Mouse (Mus musculus) ES-Bruce4 (cell line): ENCODE data around the gene Gja5. TPM values are rescaled to one million over a fixed set of nuclear protein-coding genes. Genes with fewer than 3 reads are reported as not detected.

ENCODE experiments used
- H3K27ac ChIP-seq: 2 replicates; pipeline ENCODE4 v1.5.1; 2012; ENCODE audit warnings: low read length, inconsistent platforms; ENCODE audit not compliant: insufficient read depth
- H3K27me3 ChIP-seq: 2 replicates; pipeline ENCODE4 v1.6.1; 2012; ENCODE audit warnings: mild to moderate bottlenecking, low read length, inconsistent platforms; ENCODE audit not compliant: control insufficient read depth, poor library complexity, insufficient read depth, severe bottlenecking
- H3K36me3 ChIP-seq: 2 replicates; pipeline ENCODE4 v1.6.1; 2012; ENCODE audit warnings: inconsistent platforms, mild to moderate bottlenecking, low read length, moderate library complexity; ENCODE audit not compliant: control insufficient read depth, poor library complexity, insufficient read depth, severe bottlenecking
- H3K4me1 ChIP-seq: one replicate; pipeline ENCODE4 v1.8.1; 2011; ENCODE audit warnings: low read length; ENCODE audit not compliant: control insufficient read depth, insufficient read depth
- H3K4me3 ChIP-seq: 2 replicates; pipeline ENCODE4 v1.5.1; 2011; ENCODE audit warnings: low read depth, mild to moderate bottlenecking, low read length
- H3K9ac ChIP-seq: 2 replicates; pipeline ENCODE4 v1.6.1; 2012; ENCODE audit warnings: low read depth, mild to moderate bottlenecking, inconsistent platforms; ENCODE audit not compliant: poor library complexity, severe bottlenecking
- H3K9me3 ChIP-seq: replicated peaks from 2 replicates; pipeline ENCODE4 v1.6.1; 2012; ENCODE audit warnings: mild to moderate bottlenecking, low read length, inconsistent platforms; ENCODE audit not compliant: control insufficient read depth, poor library complexity, insufficient read depth, severe bottlenecking
- CTCF ChIP-seq: IDR thresholded peaks from one replicate; pipeline ENCODE4 v1.8.1; 2011; ENCODE audit warnings: low read depth, low read length
- EP300 ChIP-seq: IDR thresholded peaks from 2 replicates; pipeline ENCODE4 v1.6.1; 2011; ENCODE audit warnings: low read depth, low read length; ENCODE audit not compliant: insufficient read depth
- POLR2A ChIP-seq: IDR thresholded peaks from one replicate; pipeline ENCODE4 v1.8.1; 2011; ENCODE audit warnings: low read length; ENCODE audit not compliant: insufficient read depth
- polyA plus RNA-seq: library from polyadenylated mRNA; stranded (reverse); fragments of >200 nt; gene quantifications from 2 replicates; pipeline ENCODE4 v1.2.4, GENCODE M21; 2011; ENCODE audit warnings: low read depth; ENCODE audit not compliant: missing spikeins, insufficient read depth, insufficient read length

Gja5 gene
- polyA plus RNA-seq, 1 experiment, result not detected

GRCm38 (mm10) chr3:96881557-96881956 lies 22.9 kb upstream of the Gja5 start:
- no peak for TF ChIP-seq POLR2A
- TF ChIP-seq CTCF, result no peak
- TF ChIP-seq EP300, result no peak
- no peaks in the 10 kb centered on the region for H3K9me3 ChIP-seq
- no peak overlapping the region for H3K27ac ChIP-seq
- H3K9ac ChIP-seq, result no peak overlapping the region
- H3K27me3 ChIP-seq, result no peaks in the 10 kb centered on the region
- no peaks in the 10 kb centered on the region for H3K4me1 ChIP-seq
- H3K4me3 ChIP-seq, result no peak overlapping the region
- H3K36me3 ChIP-seq, result peaks cover 10% of the 10 kb centered on the region; the same call in 1 of the 2 replicates

- no peak overlapping the region for H3K9ac ChIP-seq
- TF ChIP-seq POLR2A (no peak), CTCF (no peak)
- no peaks in the 10 kb centered on the region for H3K9me3 ChIP-seq
- H3K4me3 ChIP-seq, result no peak overlapping the region
- H3K4me1 ChIP-seq, result no peaks in the 10 kb centered on the region
- H3K36me3 ChIP-seq, result peaks cover 10% of the 10 kb centered on the region; the same call in 1 of the 2 replicates
- H3K27me3 ChIP-seq, result no peaks in the 10 kb centered on the region
- H3K27ac ChIP-seq, result no peak overlapping the region
These were observed 22.2 kb upstream of the Gja5 start for GRCm38 (mm10) chr3:96882061-96882849.

GRCm38 (mm10) chr3:96883690-96884089 lies 20.8 kb upstream of the Gja5 start:
- Histone ChIP-seq H3K9ac (no peak overlapping the region), H3K4me3 (no peak overlapping the region), H3K27me3 (no peaks in the 10 kb centered on the region), H3K9me3 (no peaks in the 10 kb centered on the region), H3K36me3 (peaks cover 10% of the 10 kb centered on the region; the same call in 1 of the 2 replicates), H3K4me1 (no peaks in the 10 kb centered on the region), H3K27ac (no peak overlapping the region)
- TF ChIP-seq EP300 (no peak), CTCF (no peak), POLR2A (no peak)

DNA sequence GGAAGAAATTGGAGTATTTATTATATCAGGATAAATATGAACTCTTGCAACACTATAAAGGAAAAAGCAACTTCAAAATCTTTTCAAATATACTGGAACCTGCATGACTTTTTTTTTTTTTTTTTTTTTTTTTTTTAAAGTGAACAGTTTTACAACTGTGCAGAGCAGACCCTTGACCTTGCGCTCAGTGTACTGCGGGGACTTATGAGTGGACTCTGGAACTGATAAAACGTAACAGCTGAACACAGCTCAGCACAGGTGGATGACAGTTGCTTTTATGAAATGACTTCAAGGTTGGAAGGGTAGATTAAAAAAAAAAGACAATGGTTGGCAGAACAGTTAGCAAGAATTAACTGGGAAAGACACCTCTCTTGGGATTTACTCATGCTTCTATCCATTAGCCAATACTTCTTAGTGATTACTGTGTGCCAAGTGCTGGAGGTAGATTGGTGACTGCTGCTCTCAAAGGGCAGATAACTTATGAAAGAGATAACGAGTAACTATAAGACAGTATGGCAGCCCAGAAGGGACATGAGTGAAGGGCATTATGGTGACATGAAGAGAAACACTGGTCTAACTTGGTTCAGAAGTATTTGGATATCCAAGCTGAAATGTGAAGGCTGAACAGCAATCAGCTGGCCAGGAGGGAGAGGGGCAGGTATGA lies 2.0 kb upstream of the Gja5 start:
- no peak for TF ChIP-seq CTCF
- TF ChIP-seq POLR2A, result no peak
- no peak for TF ChIP-seq EP300
- Histone ChIP-seq H3K9me3 (no peaks in the 10 kb centered on the region), H3K4me1 (no peaks in the 10 kb centered on the region), H3K36me3 (no peaks in the 10 kb centered on the region; the same call in 1 of the 2 replicates), H3K27me3 (no peaks in the 10 kb centered on the region), H3K4me3 (no peak overlapping the region), H3K27ac (no peak overlapping the region), H3K9ac (no peak overlapping the region)

DNA sequence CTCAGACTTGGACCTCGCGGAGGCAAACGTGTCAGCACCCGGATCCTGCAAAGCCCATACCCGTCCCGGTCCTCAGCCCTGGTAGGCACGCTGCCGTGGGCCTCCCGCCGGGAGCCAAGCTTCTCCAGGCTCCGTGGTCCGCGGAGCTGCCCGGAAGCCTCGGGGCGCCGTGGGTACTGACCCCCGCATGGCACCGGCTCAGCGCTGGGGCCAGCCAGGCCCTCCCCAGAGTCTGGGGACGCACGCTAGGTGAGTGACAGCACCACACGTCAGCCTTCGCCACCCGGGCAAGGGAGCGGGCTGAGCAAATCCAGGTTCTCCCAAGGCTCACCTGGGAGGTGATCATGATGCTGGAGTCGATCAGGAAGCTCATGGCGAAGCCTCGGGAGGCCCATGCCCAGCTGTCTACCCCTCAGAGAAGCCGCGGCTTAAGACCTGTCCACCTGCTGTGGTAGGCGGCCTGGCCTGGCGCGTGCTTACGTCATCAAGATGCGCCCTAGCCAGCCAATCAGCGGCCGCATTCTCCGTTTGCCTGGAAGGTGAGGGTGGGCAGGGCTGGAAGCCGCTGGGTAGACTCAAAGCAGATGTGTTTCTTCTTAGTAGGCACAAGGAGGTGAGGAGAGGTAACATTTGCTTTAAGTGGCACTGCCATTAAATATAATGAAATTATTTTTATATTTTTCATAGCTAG lies 503 bp downstream of the Gja5 start, which contains the start of gene Gpr89:
Gene Gpr89 (minus strand): TSS at position 496 of the 691 bp plus-strand sequence.
- Histone ChIP-seq H3K36me3 (no peaks in the 10 kb centered on the region), H3K27me3 (no peaks in the 10 kb centered on the region), H3K27ac (no peak within 1 kb of the TSS), H3K9ac (peak within 1 kb of the TSS; percentile 86), H3K4me3 (peak within 1 kb of the TSS; percentile 100), H3K9me3 (no peaks in the 10 kb centered on the region), H3K4me1 (no peaks in the 10 kb centered on the region)
- TF ChIP-seq CTCF (no peak), POLR2A (no peak), EP300 (no peak)
